Mouse (Mus musculus) testis, adult 2 months (tissue): Measurements from ENCODE around the gene Desi1. TPM values are rescaled to one million over a fixed set of nuclear protein-coding genes. Genes with fewer than 3 reads are reported as not detected.
"Not testable (repeated sequence)": the region's sequence is repeated elsewhere in the genome, so short reads cannot be mapped to it uniquely, and the experiment has no call there.

Experiments used
- H3K27ac ChIP-seq: fragments of 200-500 bp; 2 replicates; pipeline ENCODE4 v1.5.1; 2012; ENCODE audit warnings: low read depth, low read length; ENCODE audit not compliant: control insufficient read depth, insufficient read depth
- H3K27me3 ChIP-seq: fragments of 200-500 bp; 2 replicates; pipeline ENCODE4 v1.6.1; 2012; ENCODE audit warnings: mild to moderate bottlenecking, low read length, moderate library complexity; ENCODE audit not compliant: control insufficient read depth, insufficient read depth
- H3K36me3 ChIP-seq: fragments of 200-500 bp; 2 replicates; pipeline ENCODE4 v1.6.1; 2012; ENCODE audit warnings: mild to moderate bottlenecking, low read length; ENCODE audit not compliant: control insufficient read depth, insufficient read depth
- H3K4me1 ChIP-seq: fragments of 200-500 bp; 2 replicates; pipeline ENCODE4 v1.6.1; 2012; ENCODE audit warnings: low read length; ENCODE audit not compliant: control insufficient read depth, insufficient read depth
- H3K4me3 ChIP-seq: fragments of 200-500 bp; 2 replicates; pipeline ENCODE4 v1.5.1; 2012; ENCODE audit warnings: low read depth, mild to moderate bottlenecking, low read length, moderate library complexity, mixed read lengths; ENCODE audit not compliant: control insufficient read depth
- CTCF ChIP-seq: fragments of 200-500 bp; IDR thresholded peaks from 2 replicates; pipeline ENCODE4 v1.5.1; 2012; ENCODE audit warnings: low read depth, mild to moderate bottlenecking, inconsistent platforms, low read length, moderate library complexity; ENCODE audit not compliant: control insufficient read depth, insufficient read depth, insufficient replicate concordance
- POLR2A ChIP-seq: fragments of 200-500 bp; IDR thresholded peaks from 2 replicates; pipeline ENCODE4 v1.6.1; 2012; ENCODE audit warnings: low read depth, mild to moderate bottlenecking, inconsistent platforms, low read length, moderate library complexity; ENCODE audit not compliant: control insufficient read depth
- polyA plus RNA-seq: library from polyadenylated mRNA; depleted of rRNA; stranded (reverse); fragments of >200 nt; gene quantifications from 2 replicates; pipeline ENCODE4 v1.2.3, GENCODE M21; 2012

The Desi1 gene
- polyA plus RNA-seq, 1 experiment, result 682 TPM

DNA sequence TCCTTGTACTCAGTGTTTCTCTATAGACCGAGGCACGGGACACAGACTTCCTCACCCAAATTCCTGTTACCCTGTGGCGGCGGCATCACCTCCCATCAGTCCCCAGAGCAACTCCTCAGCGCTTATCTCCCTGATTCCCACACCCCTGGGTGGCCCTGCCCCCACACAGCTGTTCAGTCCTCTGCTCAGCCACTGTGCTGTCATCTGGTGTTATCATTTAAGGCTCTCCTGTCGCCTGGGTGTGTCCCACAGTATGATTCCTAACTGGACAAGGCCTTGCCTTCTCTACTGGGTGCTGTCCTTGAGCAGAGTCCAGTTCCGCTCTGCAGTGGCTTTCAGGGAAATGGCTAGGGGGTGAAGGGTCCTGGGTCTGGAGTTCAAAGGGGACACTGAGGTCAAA lies 43.1 kb downstream of the Desi1 start:
- TF ChIP-seq POLR2A (no peak), CTCF (no peak)
- H3K27ac ChIP-seq, result no peak overlapping the region
- no peaks in the 10 kb centered on the region; the same call in 1 of the 2 replicates for H3K36me3 ChIP-seq
- H3K27me3 ChIP-seq, result no peaks in the 10 kb centered on the region
- H3K4me3 ChIP-seq, result no peak overlapping the region
- H3K4me1 ChIP-seq, result no peaks in the 10 kb centered on the region

DNA sequence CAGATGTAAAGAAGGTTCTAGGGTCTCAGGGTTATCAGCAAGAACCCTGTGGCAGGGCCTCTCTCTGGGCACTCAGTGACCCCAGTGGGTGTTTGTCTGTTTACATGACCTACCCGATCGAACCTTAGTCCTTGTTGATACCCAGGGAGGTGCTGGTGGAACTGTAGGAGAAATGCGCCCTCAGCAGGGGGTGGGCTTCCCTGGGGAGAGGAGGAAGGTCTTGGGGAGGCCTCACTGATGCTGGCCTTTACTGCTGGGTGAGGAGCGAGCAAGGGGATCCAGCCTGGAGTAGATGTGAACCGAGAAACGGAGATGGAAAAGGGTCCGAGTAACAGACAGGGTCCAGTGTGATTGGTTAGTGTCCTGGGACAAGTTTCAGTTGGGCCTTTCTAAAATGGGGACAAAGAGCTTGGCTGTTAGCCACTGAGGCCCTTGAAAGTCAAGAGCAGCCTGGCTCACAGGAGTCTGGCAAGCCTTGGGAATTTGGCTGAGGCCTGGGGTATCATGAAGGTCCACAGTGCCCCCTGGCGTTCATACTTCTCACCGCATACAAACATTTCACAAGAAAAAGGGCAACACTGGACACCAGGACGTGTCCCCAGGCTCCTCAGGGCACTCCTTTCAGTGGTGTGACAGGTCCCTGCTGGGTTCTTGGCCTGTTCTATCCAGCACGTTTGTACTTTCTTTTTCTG lies 44.1 kb downstream of the Desi1 start:
- H3K27ac ChIP-seq, result no peak overlapping the region

DNA sequence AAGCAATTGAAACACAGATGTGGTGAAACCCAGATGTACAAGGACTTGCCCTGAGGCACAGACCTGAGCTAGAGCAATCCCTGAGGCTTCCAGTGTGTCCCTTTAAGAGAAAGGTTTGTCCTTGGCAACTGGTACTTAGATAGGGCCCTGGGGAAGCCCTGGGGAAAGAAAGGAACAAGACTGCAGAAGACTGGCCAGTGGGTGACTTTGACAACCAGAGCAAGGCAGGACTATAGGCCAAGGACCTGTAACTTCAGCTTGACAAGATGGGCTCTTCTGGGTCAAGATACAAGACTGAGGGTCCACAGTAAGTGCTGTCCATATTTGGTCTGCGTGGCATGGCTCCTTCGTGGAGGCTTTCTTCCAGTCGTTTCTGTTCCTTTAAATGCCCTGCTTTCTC lies 46.0 kb downstream of the Desi1 start, which contains the start of gene Xrcc6:
TSS of gene Xrcc6 (plus strand) at position 190 of the 400 bp plus-strand sequence.
- H3K36me3 ChIP-seq, result no peaks in the 10 kb centered on the region
- no peak within 1 kb of the TSS for H3K27ac ChIP-seq
- H3K27me3 ChIP-seq, result no peaks in the 10 kb centered on the region
- TF ChIP-seq POLR2A (no peak), CTCF (no peak)
- H3K4me1 ChIP-seq, result no peaks in the 10 kb centered on the region
- no peak within 1 kb of the TSS for H3K4me3 ChIP-seq

More for the DNA sequence above, 44.1 kb downstream of the Desi1 start:
- Histone ChIP-seq H3K4me1 (no peaks in the 10 kb centered on the region), H3K27me3 (no peaks in the 10 kb centered on the region), H3K36me3 (no peaks in the 10 kb centered on the region; the same call in 1 of the 2 replicates), H3K4me3 (no peak overlapping the region)
- TF ChIP-seq CTCF (peak; percentile 48; the same call in 1 of the 2 replicates), POLR2A (no peak)

DNA sequence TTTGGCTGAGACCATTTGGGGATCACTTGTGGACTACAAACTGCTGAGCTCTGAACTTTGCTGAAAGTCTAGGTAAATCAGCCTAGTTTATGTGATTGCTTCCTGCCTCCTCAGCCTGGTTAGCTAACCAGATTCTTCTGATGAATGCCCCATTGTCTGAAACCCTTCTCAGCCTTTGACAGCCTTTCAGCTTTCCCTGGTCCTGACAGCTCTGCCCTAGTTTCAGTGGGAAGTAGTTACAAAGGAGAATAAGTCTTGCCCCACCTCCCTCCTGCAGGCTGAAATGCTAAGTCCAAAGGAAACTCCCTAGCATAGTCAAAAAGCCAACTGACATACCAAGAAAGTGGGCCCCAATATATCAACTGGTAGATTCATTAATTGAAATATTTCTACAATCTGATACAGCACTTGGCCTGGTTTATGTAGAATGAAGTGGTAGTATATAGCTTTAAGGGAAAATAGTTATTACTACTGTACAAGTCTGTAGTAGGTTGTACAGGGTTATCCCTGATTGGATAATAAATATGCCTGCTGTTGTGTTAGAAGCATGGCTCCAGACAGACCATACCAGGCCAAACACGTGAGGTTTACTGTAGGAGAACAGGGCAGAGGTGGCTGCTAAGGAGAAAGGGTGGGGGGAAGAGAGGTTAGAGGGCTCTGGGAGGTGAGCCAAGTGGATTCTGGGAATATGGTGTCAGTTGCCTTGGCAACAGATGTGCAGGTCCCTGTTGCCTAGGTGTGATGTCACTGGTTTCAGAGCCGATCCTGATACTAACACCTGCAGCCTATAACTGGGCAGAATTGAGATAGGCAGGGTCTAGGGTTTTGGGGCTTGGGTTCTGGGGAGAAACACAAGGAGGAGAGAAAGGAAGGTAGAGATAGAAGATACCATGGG lies 48.1 kb downstream of the Desi1 start:
- no peaks in the 10 kb centered on the region for H3K36me3 ChIP-seq
- no peak overlapping the region for H3K27ac ChIP-seq
- H3K4me3 ChIP-seq, result peak overlapping the region; percentile 37
- no peak for TF ChIP-seq POLR2A
- TF ChIP-seq CTCF, result no peak
- no peaks in the 10 kb centered on the region for H3K4me1 ChIP-seq
- H3K27me3 ChIP-seq, result no peaks in the 10 kb centered on the region

DNA sequence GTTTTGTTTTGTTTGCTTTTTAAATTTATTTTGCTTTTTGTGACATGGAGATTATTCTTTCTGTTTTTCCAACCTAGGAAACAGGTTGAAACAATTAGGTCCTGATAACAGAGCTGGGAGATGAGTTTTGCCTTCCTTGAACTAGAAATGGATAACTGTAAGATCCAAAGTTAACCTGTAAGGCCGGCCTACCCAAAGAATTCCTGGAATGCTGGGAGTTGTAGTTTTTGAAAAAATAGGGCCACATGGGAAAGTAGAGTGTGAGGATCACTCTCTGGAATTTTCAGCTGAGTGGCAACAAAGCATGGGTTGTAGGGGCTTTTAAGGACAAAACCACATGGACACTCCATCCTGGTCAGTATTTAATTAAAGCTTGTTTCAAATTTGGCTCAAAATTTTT lies 51.5 kb downstream of the Desi1 start:
- no peak for TF ChIP-seq CTCF
- TF ChIP-seq POLR2A, result no peak
- Histone ChIP-seq H3K4me1 (no peaks in the 10 kb centered on the region), H3K27me3 (no peaks in the 10 kb centered on the region), H3K27ac (no peak overlapping the region), H3K36me3 (no peaks in the 10 kb centered on the region), H3K4me3 (peak overlapping the region; percentile 21)

DNA sequence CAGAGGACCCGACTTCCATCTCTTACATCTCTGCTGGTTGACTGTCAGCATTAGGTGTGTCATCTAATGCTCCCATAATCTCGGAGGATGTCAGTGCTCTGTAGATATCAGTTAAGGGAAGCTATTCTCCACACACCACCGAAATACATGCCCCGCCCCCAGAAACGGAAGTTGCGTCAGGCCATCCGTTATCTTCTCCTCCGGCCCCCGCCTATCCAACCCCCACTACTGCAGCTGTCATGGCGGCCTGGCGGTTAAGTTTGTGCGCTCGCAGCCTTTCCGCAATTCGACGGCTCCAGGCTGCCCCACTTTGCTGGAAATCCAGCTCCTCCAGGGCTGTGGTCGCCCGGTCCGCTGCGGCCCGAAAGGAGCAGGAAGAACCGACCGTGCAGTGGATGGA lies 53.3 kb downstream of the Desi1 start, which contains the start of gene 1700029P11Rik:
TSS of gene 1700029P11Rik (plus strand) at position 220 of the 400 bp plus-strand sequence.
- no peaks in the 10 kb centered on the region for H3K27me3 ChIP-seq
- H3K4me1 ChIP-seq, result no peaks in the 10 kb centered on the region
- peak within 1 kb of the TSS; percentile 95 for H3K4me3 ChIP-seq
- H3K27ac ChIP-seq, result peak within 1 kb of the TSS; percentile 99
- H3K36me3 ChIP-seq, result no peaks in the 10 kb centered on the region
- peak; percentile 72 for TF ChIP-seq POLR2A
- TF ChIP-seq CTCF, result no peak

DNA sequence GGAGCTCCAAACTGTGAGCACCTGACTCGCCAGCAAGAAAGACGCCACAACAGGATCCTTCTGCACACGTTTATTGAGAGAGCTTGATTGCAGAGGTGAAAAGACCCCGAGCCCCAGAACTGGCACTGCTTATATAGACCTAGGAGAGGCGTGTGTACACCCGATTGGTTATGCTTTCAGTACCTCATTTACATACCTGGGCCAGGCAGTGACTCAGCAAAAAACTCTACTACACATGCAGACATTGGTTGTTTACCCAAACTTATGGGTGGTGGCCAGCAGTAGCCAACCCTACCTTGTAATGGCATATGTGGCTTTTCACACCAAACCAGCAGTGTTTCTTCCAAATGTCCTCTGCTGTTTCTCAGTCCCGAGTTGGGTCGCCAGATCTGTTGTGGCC lies 58.5 kb downstream of the Desi1 start:
- H3K27ac ChIP-seq, H3K4me1 ChIP-seq, H3K4me3 ChIP-seq, H3K27me3 ChIP-seq, H3K36me3 ChIP-seq: not testable (repeated sequence)

DNA sequence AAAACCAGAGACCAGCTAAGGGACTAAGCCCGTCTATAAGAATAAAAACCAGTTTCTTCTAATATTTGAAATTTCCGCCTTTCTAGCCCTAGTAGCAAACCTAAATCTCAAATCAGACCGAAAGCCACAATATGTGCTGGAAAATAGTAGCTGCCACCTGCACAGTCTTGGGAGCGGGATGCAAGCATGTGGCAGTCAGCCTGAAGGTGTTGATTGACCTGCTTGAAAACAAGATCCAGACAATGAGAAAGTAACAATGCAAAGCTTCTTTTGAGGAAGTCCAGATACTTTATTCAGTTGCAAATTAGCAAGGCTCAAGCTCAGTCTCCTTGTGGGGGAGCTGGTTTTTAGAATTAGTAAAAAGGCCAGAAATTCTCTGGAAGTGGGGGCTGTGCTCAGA lies 63.2 kb downstream of the Desi1 start:
- H3K4me1 ChIP-seq, H3K27me3 ChIP-seq, H3K36me3 ChIP-seq, H3K27ac ChIP-seq, H3K4me3 ChIP-seq: not testable (repeated sequence)

DNA sequence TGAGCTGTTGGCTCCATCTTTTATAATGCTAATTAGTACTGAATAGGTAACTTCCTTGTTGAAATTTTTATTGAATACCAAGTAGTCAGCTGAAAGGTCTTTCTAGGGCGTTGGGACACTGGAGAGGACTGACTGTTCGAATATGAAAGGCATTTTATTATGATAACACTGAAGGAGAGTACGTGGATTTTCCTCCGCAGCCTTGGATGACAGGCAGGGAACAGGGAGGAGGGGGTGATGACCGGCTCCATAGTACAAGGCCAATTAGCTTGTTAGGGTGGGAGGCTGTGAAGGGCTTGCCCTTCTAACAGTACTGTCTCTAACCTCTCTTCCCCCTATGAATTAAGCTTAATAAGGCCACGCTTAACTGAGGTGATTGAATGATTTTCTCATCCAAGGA lies 64.0 kb downstream of the Desi1 start:
- H3K36me3 ChIP-seq, H3K27me3 ChIP-seq, H3K4me3 ChIP-seq, H3K27ac ChIP-seq, H3K4me1 ChIP-seq: not testable (repeated sequence)
